Mouse (Mus musculus): ENCODE results near the gene Stat5a.

Stat5a gene

GRCm38 (mm10) chr11:100896078-100896477 lies 36.9 kb downstream of the Stat5a start:
- no peak for DNase-seq (ENCODE audit: low read depth, low spot score)

GRCm38 (mm10) chr11:100897294-100898231 lies 38.4 kb downstream of the Stat5a start:
- DNase-seq (ENCODE audit: low read depth, low spot score), result no peak

- DNase-seq (ENCODE audit: low read depth, low spot score), result no peak
Observed at GRCm38 (mm10) chr11:100898441-100899199, 39.5 kb downstream of the Stat5a start.

GRCm38 (mm10) chr11:100904580-100905351 lies 45.6 kb downstream of the Stat5a start:
- no peak for DNase-seq (ENCODE audit: low read depth, low spot score)

GRCm38 (mm10) chr11:100905929-100906328 lies 46.8 kb downstream of the Stat5a start:
- no peak for DNase-seq (ENCODE audit: low read depth, low spot score)

- DNase-seq (ENCODE audit: low read depth, low spot score), result no peak
Observed at GRCm38 (mm10) chr11:100906885-100907284, 47.7 kb downstream of the Stat5a start.

GRCm38 (mm10) chr11:100908112-100908511 lies 49.0 kb downstream of the Stat5a start:
- DNase-seq (ENCODE audit: low read depth, low spot score), result no peak

GRCm38 (mm10) chr11:100908567-100908966 lies 49.4 kb downstream of the Stat5a start:
- DNase-seq (ENCODE audit: low read depth, low spot score), result no peak

- DNase-seq (ENCODE audit: low read depth, low spot score), result no peak
Observed at GRCm38 (mm10) chr11:100912401-100913155, 53.4 kb downstream of the Stat5a start.

GRCm38 (mm10) chr11:100914415-100914814 lies 55.3 kb downstream of the Stat5a start:
- DNase-seq (ENCODE audit: low read depth, low spot score), result no peak

- no peak for DNase-seq (ENCODE audit: low read depth, low spot score)
Observed at GRCm38 (mm10) chr11:100915063-100915462, 55.9 kb downstream of the Stat5a start.

GRCm38 (mm10) chr11:100916432-100916971 lies 57.4 kb downstream of the Stat5a start:
- no peak for DNase-seq (ENCODE audit: low read depth, low spot score)

GRCm38 (mm10) chr11:100918007-100918406 lies 58.9 kb downstream of the Stat5a start:
- DNase-seq (ENCODE audit: low read depth, low spot score), result no peak

GRCm38 (mm10) chr11:100920887-100921624 lies 61.9 kb downstream of the Stat5a start:
- DNase-seq (ENCODE audit: low read depth, low spot score), result no peak

GRCm38 (mm10) chr11:100924386-100924919 lies 65.3 kb downstream of the Stat5a start:
- DNase-seq (ENCODE audit: low read depth, low spot score), result no peak

GRCm38 (mm10) chr11:100927386-100927785 lies 68.2 kb downstream of the Stat5a start:
- DNase-seq (ENCODE audit: low read depth, low spot score), result no peak

GRCm38 (mm10) chr11:100930611-100931010 lies 71.5 kb downstream of the Stat5a start:
- DNase-seq (ENCODE audit: low read depth, low spot score), result no peak

GRCm38 (mm10) chr11:100931254-100931921 lies 72.2 kb downstream of the Stat5a start:
- no peak for DNase-seq (ENCODE audit: low read depth, low spot score)

Data from ES-CJ7 (cell line).